Mouse (Mus musculus): ENCODE results near the gene 4932438A13Rik. TPM values are rescaled to one million over a fixed set of nuclear protein-coding genes. Genes with fewer than 3 reads are reported as not detected.

The 4932438A13Rik gene
- polyA plus RNA-seq, 1 experiment from 2014 or later: 120 TPM

DNA sequence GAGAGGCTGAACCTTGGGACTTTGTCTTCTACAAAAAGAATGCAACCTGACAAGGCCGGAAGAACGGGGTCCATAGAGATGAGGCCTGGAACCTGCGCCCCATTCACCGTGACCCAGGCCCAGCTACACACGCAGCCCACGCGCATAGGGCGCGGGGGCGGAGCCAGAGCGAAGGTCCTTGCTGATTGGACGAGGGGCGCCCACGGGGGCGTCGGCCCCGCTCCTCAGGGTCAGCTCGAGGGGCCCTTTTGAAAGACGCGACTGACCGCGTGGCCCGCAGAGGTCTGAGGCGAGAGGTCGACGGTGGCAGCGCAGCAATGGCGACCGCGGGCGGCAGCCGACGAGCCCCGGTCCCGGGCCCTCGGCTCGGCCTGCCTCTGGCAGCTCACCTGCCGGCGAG is 200.5 kb downstream of the 4932438A13Rik start, which contains the start of gene Adad1:
TSS of gene Adad1 (plus strand) at position 122 of the 400 bp plus-strand sequence.
- Histone ChIP-seq H3K4me3 (ENCODE audit: low read depth, low read length) (peak within 1 kb of the TSS; percentile 18; the same call in 1 of the 2 replicates), H3K4me1 (ENCODE audit: control insufficient read depth, insufficient read depth, low read length) (no peaks in the 10 kb centered on the region), H3K36me3 (ENCODE audit: control insufficient read depth, insufficient read depth, low read length) (no peaks in the 10 kb centered on the region), H3K9me3 (ENCODE audit: control insufficient read depth, low read length) (peaks cover 8% of the 10 kb centered on the region), H3K4me2 (ENCODE audit: low read depth, low read length) (peak within 1 kb of the TSS; percentile 24; the same call in 1 of the 2 replicates), H3K9ac (replicated peaks; ENCODE audit: low read depth, low read length) (no peak within 1 kb of the TSS), H3K27ac (ENCODE audit: low read depth, low read length) (no peak within 1 kb of the TSS), H3K27me3 (ENCODE audit: control insufficient read depth, insufficient read depth, low read length) (no peaks in the 10 kb centered on the region)
- peak; percentile 65; the same call in 1 of the 2 replicates for ATAC-seq (ENCODE audit: low read depth)
- 50% methylated on average over 39 of the region's 39 CpGs for WGBS

DNA sequence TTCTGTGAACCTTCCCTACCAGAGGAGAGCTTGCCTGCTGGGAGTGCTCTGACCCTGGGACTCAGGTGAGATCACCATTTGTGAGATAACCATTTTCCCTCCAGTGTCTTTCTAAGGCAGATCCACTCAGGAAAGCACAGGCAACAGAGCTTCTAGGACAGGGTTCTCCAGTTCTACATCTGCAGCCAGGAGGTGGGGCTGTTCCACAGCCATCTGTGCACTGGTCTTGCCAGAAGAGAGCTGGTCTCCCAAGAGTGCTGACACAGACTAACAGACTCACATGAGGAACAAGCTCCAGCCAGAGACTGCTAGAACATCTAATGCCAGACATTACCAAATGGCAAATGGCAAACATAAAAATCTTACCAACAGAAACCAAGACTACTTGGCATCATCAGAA is 210.3 kb downstream of the 4932438A13Rik start:
- Histone ChIP-seq H3K9me3 (ENCODE audit: control insufficient read depth, low read length) (peaks cover under 1% of the 10 kb centered on the region; the same call in 1 of the 2 replicates), H3K4me1 (ENCODE audit: control insufficient read depth, insufficient read depth, low read length) (no peaks in the 10 kb centered on the region), H3K27me3 (ENCODE audit: control insufficient read depth, insufficient read depth, low read length) (no peaks in the 10 kb centered on the region), H3K27ac (ENCODE audit: low read depth, low read length) (no peak overlapping the region), H3K4me2 (ENCODE audit: low read depth, low read length) (no peak overlapping the region), H3K4me3 (ENCODE audit: low read depth, low read length) (no peak overlapping the region), H3K9ac (replicated peaks; ENCODE audit: low read depth, low read length) (no peak overlapping the region), H3K36me3 (ENCODE audit: control insufficient read depth, insufficient read depth, low read length) (no peaks in the 10 kb centered on the region)
- no peak for ATAC-seq (ENCODE audit: low read depth)

DNA sequence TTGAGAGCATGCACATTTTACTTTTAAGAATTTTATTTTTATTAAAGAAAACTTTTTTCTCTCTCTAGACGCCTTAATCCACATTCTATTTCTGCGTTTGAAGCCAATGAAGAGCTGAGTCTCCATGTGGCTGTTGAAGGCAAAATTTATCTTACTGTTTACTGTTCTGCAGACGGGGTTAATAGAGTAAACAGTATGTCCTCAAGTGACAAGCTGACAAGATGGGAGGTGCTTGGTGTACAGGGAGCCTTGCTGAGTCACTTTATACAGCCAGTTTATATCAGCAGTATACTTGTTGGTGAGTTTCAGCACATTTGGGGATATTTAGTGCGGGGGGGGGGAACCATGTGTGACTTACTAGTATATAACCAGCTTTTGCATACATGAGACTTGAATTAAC is 222.0 kb downstream of the 4932438A13Rik start:
- WGBS: 86% methylated on average over 4 of the region's 4 CpGs

DNA sequence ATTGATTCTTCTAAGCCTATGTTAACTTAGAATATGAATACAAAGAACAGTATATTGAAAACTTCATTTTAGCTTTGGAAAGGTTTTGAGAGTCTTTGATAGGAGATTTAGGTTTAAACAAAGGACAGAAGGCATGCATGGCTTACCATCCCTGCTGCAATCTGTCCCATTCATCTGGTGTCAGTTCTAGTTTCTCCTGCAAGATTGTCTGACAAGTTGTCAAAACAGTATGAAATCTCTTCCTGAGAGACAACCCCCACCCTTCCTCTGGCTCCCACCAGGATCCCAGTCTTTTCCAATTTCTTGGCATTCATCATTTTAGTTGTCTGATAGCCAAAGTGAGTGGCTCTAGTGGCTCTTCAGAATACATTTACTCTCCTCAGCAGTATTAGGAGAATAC is 227.8 kb downstream of the 4932438A13Rik start:
- Histone ChIP-seq H3K9ac (replicated peaks; ENCODE audit: low read depth, low read length) (no peak overlapping the region), H3K9me3 (ENCODE audit: control insufficient read depth, low read length) (no peaks in the 10 kb centered on the region), H3K36me3 (ENCODE audit: control insufficient read depth, insufficient read depth, low read length) (no peaks in the 10 kb centered on the region), H3K27ac (ENCODE audit: low read depth, low read length) (no peak overlapping the region), H3K4me1 (ENCODE audit: control insufficient read depth, insufficient read depth, low read length) (no peaks in the 10 kb centered on the region), H3K27me3 (ENCODE audit: control insufficient read depth, insufficient read depth, low read length) (no peaks in the 10 kb centered on the region), H3K4me2 (ENCODE audit: low read depth, low read length) (no peak overlapping the region), H3K4me3 (ENCODE audit: low read depth, low read length) (no peak overlapping the region)
- ATAC-seq (ENCODE audit: low read depth): no peak

More for the DNA sequence above, 222.0 kb downstream of the 4932438A13Rik start:
- Histone ChIP-seq H3K36me3 (ENCODE audit: control insufficient read depth, insufficient read depth, low read length) (no peaks in the 10 kb centered on the region), H3K9ac (replicated peaks; ENCODE audit: low read depth, low read length) (no peak overlapping the region), H3K9me3 (ENCODE audit: control insufficient read depth, low read length) (no peaks in the 10 kb centered on the region), H3K4me2 (ENCODE audit: low read depth, low read length) (no peak overlapping the region), H3K27me3 (ENCODE audit: control insufficient read depth, insufficient read depth, low read length) (no peaks in the 10 kb centered on the region), H3K4me1 (ENCODE audit: control insufficient read depth, insufficient read depth, low read length) (no peaks in the 10 kb centered on the region), H3K4me3 (ENCODE audit: low read depth, low read length) (no peak overlapping the region), H3K27ac (ENCODE audit: low read depth, low read length) (no peak overlapping the region)
- ATAC-seq (ENCODE audit: low read depth): no peak

Other genes with a start within 250 kb of the 4932438A13Rik start
- 20.3 and 22.1 TPM in 2 replicates for gene Bbs7, start 249.6 kb upstream of the 4932438A13Rik start, polyA plus RNA-seq (2014; fragmentation: Nextera tagmentation; extraction: Ambion mirVana)
- gene Trpc3, start 172.9 kb upstream of the 4932438A13Rik start, polyA plus RNA-seq (2014; fragmentation: Nextera tagmentation; extraction: Ambion mirVana): 31.2 and 36.3 TPM in 2 replicates
- 0.26 TPM in 1 of 2 replicates, not detected in the other for gene Adad1, start 200.4 kb downstream of the 4932438A13Rik start, polyA plus RNA-seq (2014; fragmentation: Nextera tagmentation; extraction: Ambion mirVana)

Data from neural tube, embryonic 14.5 days (tissue).